Mouse (Mus musculus): Measurements from ENCODE around the gene Rnf220. TPM values are rescaled to one million over a fixed set of nuclear protein-coding genes. Genes with fewer than 3 reads are reported as not detected.

Gene Rnf220
- polyA plus RNA-seq (2021) = 49.2 TPM

DNA sequence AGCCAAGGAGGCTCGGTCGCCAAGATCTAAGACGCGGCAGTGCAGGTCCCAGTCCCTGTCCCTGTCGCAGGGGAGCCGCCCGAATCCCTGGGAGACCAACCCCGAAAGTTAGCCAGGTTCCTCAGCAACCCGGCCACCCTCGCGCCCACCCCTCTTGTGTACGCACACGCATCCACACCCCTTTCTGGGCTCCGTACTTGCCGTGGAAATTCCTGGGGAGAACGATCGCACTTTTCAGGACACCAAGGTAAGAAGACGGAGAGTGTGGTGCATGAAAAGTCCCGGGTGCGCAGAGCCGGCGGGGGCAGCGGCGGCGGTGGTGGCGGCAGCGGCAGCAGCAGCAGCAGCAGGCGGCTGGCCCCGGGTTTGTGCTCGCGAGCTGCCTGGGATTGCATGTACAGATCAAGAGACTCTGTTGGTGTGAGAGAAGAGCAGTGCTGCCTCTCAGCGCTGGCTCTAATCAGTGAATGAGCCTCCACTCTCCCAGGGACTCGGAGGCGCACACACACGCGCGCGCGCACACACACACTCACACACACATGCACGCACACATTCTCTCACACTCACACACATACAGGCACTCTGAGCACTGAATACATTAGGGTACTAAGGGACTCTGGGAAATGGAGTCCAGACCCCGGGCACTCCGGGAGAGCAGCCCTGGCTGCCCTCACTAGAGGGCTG, at the start of gene Rnf220:
Rnf220 (minus strand) TSS at position 571 of the 684 bp plus-strand sequence.
- ChIA-PET CTCF (no interaction called here), POLR2A (interaction anchor here (0.6 kb wide), 1 partner anchor 213 kb away, joined by 3 read pairs; no protein-coding TSS in a partner anchor)
- H3K27me3 ChIP-seq = peaks cover 46% of the 10 kb centered on the region
- no peak for TF ChIP-seq CTCF (IDR thresholded peaks at IDR 0.05)
- in situ Hi-C loops (cut with MboI; ENCODE audit: low pct_unique_long_range_greater_than_20kb) = no loop called here
- DNase-seq (ENCODE audit: low read depth, low spot score) (no peak), ATAC-seq (no peak)

DNA sequence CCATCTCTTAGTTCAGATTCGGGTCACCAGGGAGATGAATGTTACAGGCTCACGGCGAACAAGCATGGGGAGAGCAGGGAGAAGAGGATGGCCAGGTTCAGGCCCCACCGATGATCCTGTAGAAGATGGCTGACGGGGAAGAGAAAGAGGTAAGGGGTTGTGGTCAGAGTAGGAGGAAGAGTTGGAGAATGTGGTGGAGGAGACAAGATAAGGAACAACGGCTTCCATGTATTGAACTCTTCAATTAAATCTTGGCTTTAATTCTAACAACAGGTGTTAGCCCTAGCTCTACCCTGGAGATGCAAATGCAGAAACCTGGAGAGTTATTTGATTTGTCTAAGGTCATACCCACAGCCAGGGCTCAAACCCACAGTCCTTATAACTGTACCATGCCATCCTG, 49.8 kb upstream of the Rnf220 start:
- in situ Hi-C loops (cut with MboI; ENCODE audit: low pct_unique_long_range_greater_than_20kb) = no loop called here
- POLR2A ChIA-PET = no interaction called here
- TF ChIP-seq CTCF (IDR thresholded peaks at IDR 0.05) = no peak
- CTCF ChIA-PET = no interaction called here
- DNase-seq (ENCODE audit: low read depth, low spot score) = no peak
- no peak for ATAC-seq
- no peaks in the 10 kb centered on the region for H3K27me3 ChIP-seq

DNA sequence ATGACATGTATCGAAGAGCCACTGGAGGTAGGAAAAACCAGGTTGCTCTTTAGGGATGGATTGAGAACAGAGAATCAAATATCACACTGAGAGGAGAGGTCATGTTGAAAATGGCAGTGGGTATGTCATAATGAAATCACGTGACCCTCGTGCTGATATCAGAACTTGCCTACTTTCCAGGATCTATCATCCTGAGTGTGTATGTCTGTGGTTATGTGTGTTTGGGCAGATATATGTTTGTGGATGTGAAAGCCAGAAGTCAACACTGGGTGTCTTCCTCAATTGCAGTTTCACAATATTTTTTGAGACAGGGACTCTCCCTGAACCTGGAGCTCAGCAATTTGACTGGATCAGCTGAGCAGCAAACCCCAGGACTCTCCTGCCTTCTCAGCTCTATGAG, 48.6 kb upstream of the Rnf220 start:
- H3K27me3 ChIP-seq = no peaks in the 10 kb centered on the region
- ChIA-PET POLR2A (no interaction called here), CTCF (no interaction called here)
- TF ChIP-seq CTCF (IDR thresholded peaks at IDR 0.05) = no peak
- in situ Hi-C loops (cut with MboI; ENCODE audit: low pct_unique_long_range_greater_than_20kb) = no loop called here
- DNase-seq (ENCODE audit: low read depth, low spot score) (no peak), ATAC-seq (no peak)

DNA sequence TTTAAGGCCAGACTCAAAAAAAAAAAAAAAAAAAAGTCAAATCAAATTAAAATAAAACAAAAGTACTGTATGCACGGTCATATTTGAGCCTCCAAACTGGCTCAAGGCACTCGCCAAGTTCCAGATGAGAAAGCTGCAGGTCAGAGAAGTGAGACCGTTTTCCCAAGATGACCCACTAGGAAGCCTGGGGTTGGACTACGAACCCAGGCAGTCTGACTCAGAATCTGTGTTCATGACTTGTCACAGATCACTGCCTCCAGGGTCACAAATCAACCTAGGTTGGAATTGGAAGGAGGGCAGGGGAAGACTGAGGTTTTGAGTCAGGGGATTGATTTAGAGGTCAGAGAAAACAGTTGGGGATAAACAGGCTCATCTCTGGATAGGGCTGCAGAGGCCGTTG, 43.7 kb upstream of the Rnf220 start:
- TF ChIP-seq CTCF (IDR thresholded peaks at IDR 0.05) = no peak
- ChIA-PET CTCF (interaction anchor here (1.9 kb wide), 1 partner anchor 12 kb away, joined by 4 read pairs; no protein-coding TSS in a partner anchor), POLR2A (no interaction called here)
- DNase-seq (ENCODE audit: low read depth, low spot score) (no peak), ATAC-seq (no peak)
- in situ Hi-C loops (cut with MboI; ENCODE audit: low pct_unique_long_range_greater_than_20kb) = no loop called here
- H3K27me3 ChIP-seq = peaks cover 5% of the 10 kb centered on the region

DNA sequence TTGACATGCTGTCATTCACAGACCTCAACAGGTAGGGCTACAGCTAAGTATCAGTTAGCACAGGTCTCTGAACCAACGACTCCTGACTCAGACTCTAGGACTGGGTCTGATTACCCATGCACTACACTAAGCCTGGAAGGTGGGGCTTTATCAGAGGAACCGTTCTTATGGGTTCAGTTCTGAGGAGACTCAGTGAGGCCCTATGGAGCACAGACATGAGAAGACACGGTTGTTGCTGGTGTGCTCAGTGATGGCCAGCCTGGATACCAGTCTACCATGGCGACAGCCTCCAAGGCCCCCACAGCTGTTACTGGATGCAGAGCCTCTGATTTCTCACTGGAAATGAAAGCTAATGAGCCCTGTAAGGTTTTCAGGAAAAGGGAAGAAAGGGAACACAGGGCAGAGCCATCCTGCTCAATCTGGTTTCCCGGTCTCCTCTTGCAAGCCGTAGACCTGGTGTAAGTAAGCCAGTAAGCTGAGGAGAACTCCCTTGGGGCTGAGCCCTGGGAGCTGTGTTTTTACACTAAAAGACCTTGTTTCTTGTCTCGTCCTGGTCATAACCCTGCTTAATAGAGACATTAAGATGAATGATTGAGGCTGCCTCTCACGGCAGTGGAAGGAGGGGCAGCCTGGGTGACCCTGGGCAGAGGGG, 42.6 kb upstream of the Rnf220 start:
- ChIA-PET POLR2A (no interaction called here), CTCF (interaction anchor here (1.9 kb wide), 1 partner anchor 11 kb away, joined by 4 read pairs; no protein-coding TSS in a partner anchor)
- TF ChIP-seq CTCF (IDR thresholded peaks at IDR 0.05) = no peak
- in situ Hi-C loops (cut with MboI; ENCODE audit: low pct_unique_long_range_greater_than_20kb) = no loop called here
- ATAC-seq = no peak
- no peak for DNase-seq (ENCODE audit: low read depth, low spot score)
- H3K27me3 ChIP-seq = peaks cover 9% of the 10 kb centered on the region

DNA sequence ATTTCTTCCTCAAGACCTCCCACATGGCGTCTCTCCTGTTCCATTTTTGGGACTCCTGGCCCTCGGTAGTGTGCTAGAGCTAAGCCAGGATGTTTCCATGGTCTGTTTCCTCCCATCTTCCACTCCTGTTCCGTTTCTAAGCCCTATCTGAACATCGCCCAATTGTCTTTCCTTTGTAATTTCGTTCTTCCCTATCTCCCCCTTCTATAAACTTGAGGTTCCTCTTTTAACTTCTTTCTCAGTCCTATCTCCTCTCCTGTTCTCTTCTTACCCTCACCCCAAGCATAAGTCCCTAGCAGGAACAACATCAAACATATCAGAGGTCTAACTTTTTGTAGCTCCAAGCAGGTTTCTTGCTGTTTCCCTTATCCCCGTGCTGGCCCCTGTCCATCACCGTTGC, 40.1 kb upstream of the Rnf220 start:
- TF ChIP-seq CTCF (IDR thresholded peaks at IDR 0.05) = no peak
- peaks cover 21% of the 10 kb centered on the region for H3K27me3 ChIP-seq
- ATAC-seq (no peak), DNase-seq (ENCODE audit: low read depth, low spot score) (no peak)
- CTCF ChIA-PET = no interaction called here
- POLR2A ChIA-PET = no interaction called here
- in situ Hi-C loops (cut with MboI; ENCODE audit: low pct_unique_long_range_greater_than_20kb) = no loop called here

DNA sequence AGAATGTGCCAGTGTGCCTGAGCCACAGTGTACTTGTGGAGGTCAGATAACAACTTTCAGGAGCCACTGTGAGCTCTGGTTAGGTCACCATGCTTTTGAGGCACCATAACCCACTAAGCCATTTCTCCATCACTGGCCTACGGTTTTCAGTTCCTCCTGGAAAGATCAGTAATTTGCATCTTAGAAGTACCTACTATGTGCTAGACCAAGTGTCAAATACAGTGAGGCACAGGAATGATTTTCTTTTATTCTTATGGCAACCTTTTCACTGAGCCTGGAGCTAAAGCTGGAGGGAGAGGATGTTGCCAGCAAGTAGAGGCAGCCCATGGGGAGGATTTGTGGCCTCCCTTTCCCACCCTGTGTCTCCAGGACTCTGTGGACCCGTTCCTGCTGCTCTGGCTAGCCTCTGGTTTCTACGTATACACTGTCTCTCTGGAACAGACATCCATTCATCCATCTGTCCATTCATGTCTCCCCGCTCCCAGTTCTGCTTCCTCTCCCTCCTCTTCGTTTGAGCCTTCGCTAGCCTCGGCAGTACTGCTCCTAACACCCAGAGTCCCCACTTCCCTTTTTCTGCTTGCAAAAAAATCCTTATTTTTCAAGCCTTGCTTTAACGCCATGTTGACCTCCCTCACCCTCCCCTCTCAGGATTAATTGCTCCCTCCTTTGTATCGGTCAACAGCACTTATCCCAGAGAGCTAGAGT, 38.8 kb upstream of the Rnf220 start:
- no peak for ATAC-seq
- POLR2A ChIA-PET = no interaction called here
- H3K27me3 ChIP-seq = peaks cover 25% of the 10 kb centered on the region
- CTCF ChIA-PET = no interaction called here
- in situ Hi-C loops (cut with MboI; ENCODE audit: low pct_unique_long_range_greater_than_20kb) = no loop called here
- no peak for TF ChIP-seq CTCF (IDR thresholded peaks at IDR 0.05)
- no peak for DNase-seq (ENCODE audit: low read depth, low spot score)

DNA sequence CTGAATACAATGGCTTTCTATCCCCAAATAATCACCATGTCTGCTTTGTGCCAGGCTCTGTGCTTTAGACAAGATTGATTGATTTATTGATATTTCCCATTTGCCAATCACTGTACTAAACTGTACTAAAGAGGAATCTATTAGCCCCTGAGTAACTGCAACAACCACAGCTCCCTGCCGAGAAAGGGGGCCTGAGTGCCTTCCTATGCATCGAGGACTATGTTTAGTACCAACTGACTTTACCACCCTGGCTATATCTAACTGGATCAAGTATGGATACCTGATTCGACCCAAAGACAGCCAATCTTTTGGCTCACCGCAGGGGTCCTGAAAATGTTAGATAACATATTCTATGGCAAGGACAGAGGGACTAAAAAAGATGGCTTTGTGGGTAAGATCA, 33.0 kb upstream of the Rnf220 start:
- no peak for TF ChIP-seq CTCF (IDR thresholded peaks at IDR 0.05)
- in situ Hi-C loops (cut with MboI; ENCODE audit: low pct_unique_long_range_greater_than_20kb) = loop anchor here (10.0 kb wide), 1 partner anchor 205 kb away; no protein-coding TSS in a partner anchor
- DNase-seq (ENCODE audit: low read depth, low spot score) (no peak), ATAC-seq (no peak)
- peaks cover 35% of the 10 kb centered on the region for H3K27me3 ChIP-seq
- ChIA-PET POLR2A (no interaction called here), CTCF (no interaction called here)

DNA sequence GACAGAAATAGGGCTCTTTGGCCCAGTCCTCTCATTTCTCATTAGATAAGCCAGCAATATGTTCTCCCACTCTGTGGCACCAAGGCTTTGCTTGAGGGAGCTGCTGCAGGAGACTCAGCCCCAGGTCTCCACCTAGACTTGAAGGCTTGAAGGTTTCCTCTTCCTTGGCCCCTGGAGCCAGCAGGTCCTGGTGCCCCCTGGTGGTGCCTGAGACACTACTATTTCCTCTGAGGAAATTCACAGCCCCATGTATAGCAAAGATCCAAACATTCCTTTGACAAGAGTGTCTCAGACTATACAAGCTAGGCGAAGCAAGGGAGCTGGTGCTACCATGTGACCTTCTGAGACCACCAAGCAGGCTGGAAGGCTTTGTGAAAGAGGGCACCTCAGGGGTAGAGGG, 31.1 kb upstream of the Rnf220 start:
- peak; percentile 75 for TF ChIP-seq CTCF (IDR thresholded peaks at IDR 0.05)
- in situ Hi-C loops (cut with MboI; ENCODE audit: low pct_unique_long_range_greater_than_20kb) = loop anchor here (10.0 kb wide), 1 partner anchor 203 kb away; no protein-coding TSS in a partner anchor
- ChIA-PET CTCF (interaction anchor here (0.8 to 1.2 kb wide), 2 partner anchors 12 to 258 kb away, joined by 3 to 4 read pairs; no protein-coding TSS in a partner anchor), POLR2A (no interaction called here)
- ATAC-seq (no peak), DNase-seq (ENCODE audit: low read depth, low spot score) (no peak)
- H3K27me3 ChIP-seq = peaks cover 31% of the 10 kb centered on the region

DNA sequence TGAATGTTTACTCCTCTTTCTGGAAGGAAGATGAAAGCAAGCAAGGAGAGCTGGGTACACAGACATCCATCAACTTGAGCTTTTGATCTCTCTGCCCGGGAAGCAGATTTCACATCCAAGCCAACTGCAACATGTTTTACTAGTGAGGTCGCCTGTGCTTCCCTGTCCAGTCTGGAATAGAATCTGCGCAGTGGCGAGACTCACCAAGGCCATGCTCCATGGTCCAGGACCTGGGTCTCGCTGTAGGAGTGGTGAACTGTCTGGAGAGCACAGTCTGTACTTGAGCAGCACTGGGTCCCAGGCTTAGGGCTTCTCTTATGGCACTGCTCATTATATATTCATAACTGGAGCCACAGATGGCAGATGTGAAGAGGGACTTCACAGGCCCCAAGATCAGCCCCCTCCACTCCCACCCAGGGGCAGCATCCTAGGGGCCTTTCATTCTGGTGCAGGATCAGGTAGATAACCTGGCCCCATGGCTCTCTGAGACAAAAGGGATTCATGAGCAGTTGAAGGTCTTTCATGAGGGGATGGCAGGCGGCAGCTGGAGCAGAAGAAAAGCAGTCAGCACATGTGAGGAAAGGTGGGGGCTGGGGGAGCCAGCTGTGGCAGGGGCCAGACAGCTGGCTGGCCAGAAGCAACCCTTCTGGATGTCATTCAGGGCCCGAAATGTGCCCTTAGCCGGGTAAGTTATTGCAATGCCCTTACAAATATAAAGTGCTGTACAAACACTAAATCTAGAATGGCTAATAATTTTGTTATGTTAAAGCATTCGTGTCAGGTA, 30.5 kb upstream of the Rnf220 start:
- CTCF ChIA-PET = interaction anchor here (0.9 to 1.5 kb wide), 3 partner anchors 22 to 260 kb away, joined by 3 to 4 read pairs (median 3); no protein-coding TSS in a partner anchor
- DNase-seq (ENCODE audit: low read depth, low spot score) (no peak), ATAC-seq (no peak)
- TF ChIP-seq CTCF (IDR thresholded peaks at IDR 0.05) = no peak
- peaks cover 33% of the 10 kb centered on the region for H3K27me3 ChIP-seq
- POLR2A ChIA-PET = no interaction called here
- in situ Hi-C loops (cut with MboI; ENCODE audit: low pct_unique_long_range_greater_than_20kb) = loop anchor here (10.0 kb wide), 1 partner anchor 203 kb away; no protein-coding TSS in a partner anchor
